In the genomic region with DNA sequence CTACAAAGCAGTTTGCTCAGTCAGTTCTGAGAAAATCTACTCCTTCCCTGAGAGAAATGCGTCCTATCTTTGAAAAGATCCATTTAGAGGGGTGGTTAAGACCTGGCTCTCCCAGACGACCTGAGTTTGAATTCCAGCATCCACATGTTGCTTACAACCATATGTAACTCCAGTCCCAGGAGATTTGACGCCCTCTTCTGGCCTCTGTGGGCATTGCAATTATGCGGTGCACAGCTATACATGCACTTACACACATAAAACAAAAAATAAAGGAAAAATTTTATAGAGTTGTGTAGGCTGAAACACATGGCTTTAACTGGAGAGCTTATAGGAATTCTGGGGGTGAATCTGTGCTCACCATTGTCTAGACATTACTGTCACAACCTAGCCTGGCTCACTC, we compare ENCODE assay signal across 16 mouse cellular contexts.
DNase-seq lines count a peak whose midpoint lies in the region; ATAC-seq and TF ChIP-seq lines count a peak whose summit lies in the region.
"Had no signal": no experiment of that assay in that cellular context is flagged by ENCODE, and none has a peak within 500 bp of the region (broad histone marks: within the 10 kb centered on the region; RNA-seq: fewer than 3 reads in every experiment).

No protein-coding gene starts in this region.

- TF ChIP-seq CTCF in kidney, postnatal 0 days (IDR thresholded peaks at IDR 0.05; ENCODE audit: low read depth) = peak; percentile 28; the same call in 1 of the 2 replicates
- TF ChIP-seq CTCF in E14TG2a.4 (conservative IDR thresholded peaks at IDR 0.05; ENCODE audit: low read length) = peak; percentile 62

- ATAC-seq in kidney, postnatal 0 days (replicated peaks; ENCODE audit: low FRiP score, low read depth) = no peak
- ATAC-seq in kidney, embryonic 14.5 days (ENCODE audit: low FRiP score, low TSS enrichment) = no peak
- ATAC-seq in megakaryocyte-erythroid progenitor cell, adult 5-6 weeks (replicated peaks; ENCODE audit: low FRiP score, low TSS enrichment, poor library complexity, severe bottlenecking) = no peak
- ATAC-seq: activated CD4-positive, CD25-positive, alpha-beta regulatory T cell, adult 4 months; midbrain, embryonic 15.5 days had no signal

- H3K9me3 ChIP-seq in kidney, postnatal 0 days (replicated peaks; ENCODE audit: low read length) = no peaks in the 10 kb centered on the region
- H3K9me3 ChIP-seq in kidney, embryonic 14.5 days (ENCODE audit: control insufficient read depth, low read length) = no peaks in the 10 kb centered on the region
- H3K9me3 ChIP-seq in E14TG2a.4 (ENCODE audit: low read length) = peaks cover 25% of the 10 kb centered on the region
- H3K9me3 ChIP-seq: embryonic facial prominence, embryonic 15.5 days; forebrain, embryonic 10.5 days; midbrain, embryonic 15.5 days had no signal

- no peaks in the 10 kb centered on the region for H3K36me3 ChIP-seq in kidney, postnatal 0 days (ENCODE audit: insufficient read depth, low read length)
- H3K36me3 ChIP-seq in kidney, embryonic 14.5 days (ENCODE audit: control insufficient read depth, insufficient read depth, low read length) = no peaks in the 10 kb centered on the region
- no peaks in the 10 kb centered on the region for H3K36me3 ChIP-seq in E14TG2a.4 (ENCODE audit: insufficient read depth, low read length)
- H3K36me3 ChIP-seq: embryonic facial prominence, embryonic 15.5 days; forebrain, embryonic 10.5 days; midbrain, embryonic 15.5 days had no signal

- no peak overlapping the region for H3K4me3 ChIP-seq in kidney, postnatal 0 days (replicated peaks; ENCODE audit: low read depth, low read length)
- H3K4me3 ChIP-seq in kidney, embryonic 14.5 days (ENCODE audit: low read length) = no peak overlapping the region
- no peak overlapping the region for H3K4me3 ChIP-seq in E14TG2a.4 (replicated peaks; ENCODE audit: low read length)
- H3K4me3 ChIP-seq: embryonic facial prominence, embryonic 15.5 days; forebrain, embryonic 10.5 days; gastrocnemius, adult 2 months; midbrain, embryonic 15.5 days had no signal

- no peaks in the 10 kb centered on the region for H3K27me3 ChIP-seq in kidney, postnatal 0 days (ENCODE audit: insufficient read depth, low read length)
- no peaks in the 10 kb centered on the region for H3K27me3 ChIP-seq in kidney, embryonic 14.5 days (ENCODE audit: control insufficient read depth, insufficient read depth, low read length)
- H3K27me3 ChIP-seq in E14TG2a.4 (ENCODE audit: insufficient read depth, low read length) = 0 out of 2 replicates have a peak, but pooled peaks cover 2% of the 10 kb centered on the region
- H3K27me3 ChIP-seq: embryonic facial prominence, embryonic 15.5 days; midbrain, embryonic 15.5 days had no signal

- 65% methylated on average over 4 of the region's 4 CpGs for WGBS in kidney, postnatal 0 days
- WGBS in kidney, embryonic 14.5 days = 67% methylated on average over 4 of the region's 4 CpGs

- H3K9ac ChIP-seq in kidney, postnatal 0 days (ENCODE audit: low read depth, low read length) = no peak overlapping the region
- no peak overlapping the region for H3K9ac ChIP-seq in kidney, embryonic 14.5 days (ENCODE audit: low read depth, low read length)
- H3K9ac ChIP-seq: embryonic facial prominence, embryonic 15.5 days; lung, embryonic 14.5 days; midbrain, embryonic 15.5 days had no signal

- no peak overlapping the region for H3K27ac ChIP-seq in kidney, postnatal 0 days
- H3K27ac ChIP-seq in kidney, embryonic 14.5 days (ENCODE audit: low read depth, low read length) = no peak overlapping the region
- H3K27ac ChIP-seq: embryonic facial prominence, embryonic 15.5 days; forebrain, embryonic 10.5 days; gastrocnemius, adult 2 months; midbrain, embryonic 15.5 days had no signal

- no peak overlapping the region for H3K4me2 ChIP-seq in kidney, postnatal 0 days (ENCODE audit: low read length)
- no peak overlapping the region for H3K4me2 ChIP-seq in kidney, embryonic 14.5 days (replicated peaks; ENCODE audit: low read depth, low read length)
- H3K4me2 ChIP-seq: embryonic facial prominence, embryonic 15.5 days; lung, embryonic 14.5 days; midbrain, embryonic 15.5 days had no signal

- no peaks in the 10 kb centered on the region for H3K4me1 ChIP-seq in kidney, postnatal 0 days (replicated peaks; ENCODE audit: insufficient read depth, low read length)
- H3K4me1 ChIP-seq in kidney, embryonic 14.5 days (ENCODE audit: control insufficient read depth, insufficient read depth, low read length) = no peaks in the 10 kb centered on the region
- no peaks in the 10 kb centered on the region for H3K4me1 ChIP-seq in E14TG2a.4 (replicated peaks; ENCODE audit: low read depth, low read length)
- H3K4me1 ChIP-seq: embryonic facial prominence, embryonic 15.5 days; forebrain, embryonic 10.5 days; midbrain, embryonic 15.5 days had no signal

- no peak for DNase-seq in kidney, postnatal 0 days (ENCODE audit: low spot score)
- DNase-seq in A20 (ENCODE audit: low read depth, low spot score) = peak; percentile 33
- peak; percentile 3 for DNase-seq in WW6 (ENCODE audit: low read depth, low spot score)
- no peak for DNase-seq in adrenal gland, postnatal 10 days
- DNase-seq: embryo, embryonic 11 days; gastrocnemius, adult 2 months; heart, adult 11 months; liver; lung, embryonic 14.5 days had no signal

Comparison
In these comparisons a context has a peak if more than half of its experiments do, and no peak if none do; other contexts are left out.
1. DNase-seq: peak in A20 (single experiment) and WW6 (single experiment); none in kidney, postnatal 0 days (single experiment) and adrenal gland, postnatal 10 days (single experiment).